Mouse (Mus musculus) embryonic facial prominence, embryonic 15.5 days (tissue): ENCODE measurements around the gene Pxn. TPM values are rescaled to one million over a fixed set of nuclear protein-coding genes. Genes with fewer than 3 reads are reported as not detected.
"Not testable (repeated sequence)": the region's sequence is repeated elsewhere in the genome, so short reads cannot be mapped to it uniquely, and the experiment has no call there.

Experiments
- ATAC-seq: fragments of 200-750 bp; cut with Nextera tagmentation; 2 replicates; pipeline ENCODE4 v1.8.0; 2017; ENCODE audit warnings: low read depth, moderate TSS enrichment; ENCODE audit not compliant: insufficient number of reproducible peaks, low FRiP score, low TSS enrichment
- H3K27ac ChIP-seq: fragments of 300-500 bp; sonication (generic); replicated peaks from 2 replicates; pipeline ENCODE4 v1.5.1; 2015; ENCODE audit warnings: mild to moderate bottlenecking, inconsistent platforms
- H3K27me3 ChIP-seq: fragments of 300-500 bp; sonication (generic); 2 replicates; pipeline ENCODE4 v1.6.1; 2015; ENCODE audit warnings: inconsistent platforms
- H3K36me3 ChIP-seq: fragments of 300-500 bp; sonication (generic); 2 replicates; pipeline ENCODE4 v1.6.1; 2015; ENCODE audit warnings: mild to moderate bottlenecking, inconsistent platforms
- H3K4me1 ChIP-seq: fragments of 300-500 bp; sonication (generic); 2 replicates; pipeline ENCODE4 v1.6.1; 2015; ENCODE audit warnings: inconsistent platforms
- H3K4me2 ChIP-seq: fragments of 300-500 bp; sonication (generic); replicated peaks from 2 replicates; pipeline ENCODE4 v1.6.1; 2015; ENCODE audit warnings: mild to moderate bottlenecking, inconsistent platforms
- H3K4me3 ChIP-seq: fragments of 300-500 bp; sonication (generic); replicated peaks from 2 replicates; pipeline ENCODE4 v1.5.1; 2015; ENCODE audit warnings: mild to moderate bottlenecking, inconsistent platforms
- H3K9ac ChIP-seq: fragments of 300-500 bp; sonication (generic); 2 replicates; pipeline ENCODE4 v1.6.1; 2015; ENCODE audit warnings: inconsistent platforms
- H3K9me3 ChIP-seq: fragments of 300-500 bp; sonication (generic); replicated peaks from 2 replicates; pipeline ENCODE4 v1.6.1; 2016; ENCODE audit warnings: inconsistent platforms
- WGBS: fragments of 180-500 bp; shearing (Covaris S2); methylation state at CpG from one replicate; pipeline ENCODE4 v1.1.7; 2015; 5-methylcytosine and 5-hydroxymethylcytosine counted together
- polyA plus RNA-seq: library from polyadenylated mRNA; unstranded; fragments of >200 nt; fragmentation: Nextera tagmentation; extraction: Ambion mirVana; gene quantifications from 2 replicates; pipeline ENCODE4 v1.2.1, GENCODE M21; 2015

The Pxn gene
- polyA plus RNA-seq, 1 experiment from 2014 or later = 52.8 TPM

GRCm38 (mm10) chr5:115498307-115499240 lies 7.9 kb upstream of the Pxn start:
- Histone ChIP-seq H3K9me3 (0 out of 2 replicates have a peak, but pooled peaks cover 2% of the 10 kb centered on the region), H3K9ac (no peak overlapping the region)
- 48% methylated on average over 9 of the region's 9 CpGs for WGBS

DNA sequence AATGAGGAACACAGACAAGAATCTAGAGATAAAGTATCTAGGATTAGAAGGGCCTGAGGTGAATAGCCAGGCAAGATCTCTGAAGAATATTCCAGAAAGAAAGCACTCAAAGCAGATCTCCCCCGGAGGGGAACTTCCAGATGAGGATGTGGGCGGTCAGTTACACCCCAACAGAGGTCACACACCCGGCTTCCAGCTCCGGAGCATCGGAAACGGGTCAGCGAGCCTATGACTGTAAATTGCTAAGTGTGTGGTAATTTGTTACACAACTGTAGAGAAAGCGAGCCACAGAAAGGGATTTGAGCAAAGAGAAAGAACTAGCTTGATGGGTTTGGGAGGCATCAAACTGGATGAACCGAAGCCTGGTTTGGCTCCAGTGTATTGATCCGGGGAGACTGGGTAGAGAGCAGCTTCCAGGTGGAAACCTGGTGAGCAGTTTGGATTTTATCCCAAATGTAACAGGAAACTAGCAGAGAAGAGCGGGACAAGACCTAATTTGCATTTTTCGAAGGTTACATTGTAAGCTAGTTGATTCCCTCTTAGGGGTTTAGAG lies 6.0 kb upstream of the Pxn start:
- ATAC-seq = no peak
- Histone ChIP-seq H3K9me3 (0 out of 2 replicates have a peak, but pooled peaks cover 2% of the 10 kb centered on the region), H3K4me1 (0 out of 2 replicates have a peak, but pooled peaks cover 3% of the 10 kb centered on the region), H3K36me3 (no peaks in the 10 kb centered on the region), H3K27ac (no peak overlapping the region), H3K4me2 (no peak overlapping the region), H3K4me3 (no peak overlapping the region), H3K27me3 (no peaks in the 10 kb centered on the region), H3K9ac (no peak overlapping the region)
- 68% methylated on average over 12 of the region's 12 CpGs for WGBS

More at GRCm38 (mm10) chr5:115498307-115499240, 7.9 kb upstream of the Pxn start:
- Histone ChIP-seq H3K4me2 (no peak overlapping the region), H3K4me3 (no peak overlapping the region), H3K36me3 (no peaks in the 10 kb centered on the region), H3K27me3 (no peaks in the 10 kb centered on the region), H3K4me1 (peaks cover 13% of the 10 kb centered on the region; the same call in 1 of the 2 replicates), H3K27ac (no peak overlapping the region)
- no peak for ATAC-seq

DNA sequence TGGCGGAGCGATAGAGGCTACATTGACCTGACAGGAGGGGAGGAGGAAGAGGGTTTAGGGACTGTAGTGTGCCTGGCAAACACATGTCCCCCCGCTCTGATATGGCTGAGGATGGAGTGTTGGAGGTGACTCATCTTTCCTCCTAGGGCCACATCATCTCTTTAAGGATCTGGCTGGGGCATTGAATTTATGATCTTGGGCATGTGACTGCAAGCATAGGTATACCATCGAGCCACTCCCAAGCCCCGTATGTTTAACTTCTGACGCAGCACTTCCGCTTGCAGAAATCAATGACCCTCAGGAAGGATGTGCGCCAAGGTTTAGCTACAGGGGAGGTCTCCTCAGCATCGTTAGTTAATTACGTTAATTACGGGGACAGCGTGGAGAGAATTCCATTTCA lies 3.4 kb upstream of the Pxn start:
- no peak overlapping the region for H3K27ac ChIP-seq

GRCm38 (mm10) chr5:115505617-115506016 lies 859 bp upstream of the Pxn start:
- not testable (repeated sequence) for H3K4me3 ChIP-seq, H3K36me3 ChIP-seq, H3K27ac ChIP-seq, H3K27me3 ChIP-seq, H3K9ac ChIP-seq, H3K9me3 ChIP-seq, H3K4me2 ChIP-seq, ATAC-seq
- WGBS = 71% methylated on average over 4 of the region's 4 CpGs
- H3K4me1 ChIP-seq = peaks cover 41% of the 10 kb centered on the region

More for the DNA sequence above, 3.4 kb upstream of the Pxn start:
- no peak overlapping the region for H3K9ac ChIP-seq
- 0 out of 2 replicates have a peak, but pooled peaks cover 2% of the 10 kb centered on the region for H3K9me3 ChIP-seq
- peaks cover 15% of the 10 kb centered on the region for H3K4me1 ChIP-seq
- 38% methylated on average over 12 of the region's 12 CpGs for WGBS
- ATAC-seq = no peak
- no peaks in the 10 kb centered on the region for H3K27me3 ChIP-seq
- no peak overlapping the region for H3K4me2 ChIP-seq
- H3K36me3 ChIP-seq = no peaks in the 10 kb centered on the region
- H3K4me3 ChIP-seq = no peak overlapping the region

DNA sequence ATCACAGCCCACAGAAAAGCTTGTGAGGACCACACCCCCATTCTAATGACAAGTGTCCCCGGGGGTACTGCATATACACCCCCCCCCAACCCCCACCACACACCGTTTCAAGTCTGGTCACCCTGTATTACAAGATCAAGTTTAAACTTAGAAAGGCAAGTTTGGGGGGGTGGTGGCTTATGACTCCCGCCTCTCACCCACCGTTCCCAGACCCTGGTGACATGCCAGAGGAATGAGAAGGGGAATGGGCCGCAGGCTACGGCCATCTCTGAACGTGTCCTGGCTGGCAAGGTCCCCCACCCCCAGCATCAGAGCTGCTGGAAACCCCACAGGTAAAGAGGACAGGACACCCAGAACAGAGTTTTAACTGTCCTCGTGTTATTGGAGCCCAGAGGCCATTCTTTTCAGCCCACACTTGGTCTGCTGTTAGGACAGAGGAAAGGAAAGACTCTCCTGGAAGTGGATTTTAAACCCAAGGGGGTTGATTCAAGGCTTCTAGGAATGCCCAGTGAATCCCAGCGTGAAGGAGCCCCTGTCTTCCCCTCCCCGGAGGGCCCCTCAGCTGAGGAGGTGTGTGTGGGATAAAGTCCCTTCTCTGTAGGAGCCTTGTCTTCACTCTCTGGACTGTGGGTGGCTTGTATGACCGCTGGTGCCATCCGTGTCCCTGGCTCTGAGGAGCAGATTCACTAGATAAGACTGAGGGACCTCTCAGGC lies 948 bp downstream of the Pxn start:
- Histone ChIP-seq H3K4me1 (peaks cover 51% of the 10 kb centered on the region), H3K27ac (peak overlapping the region; percentile 84), H3K36me3 (no peaks in the 10 kb centered on the region), H3K4me2 (peak overlapping the region; percentile 69), H3K9me3 (no peaks in the 10 kb centered on the region), H3K9ac (peak overlapping the region; percentile 90), H3K4me3 (peak overlapping the region; percentile 95), H3K27me3 (no peaks in the 10 kb centered on the region)
- 6% methylated on average over 12 of the region's 12 CpGs for WGBS
- ATAC-seq = no peak

GRCm38 (mm10) chr5:115507981-115508858 lies 1.7 kb downstream of the Pxn start:
- H3K9ac ChIP-seq = peak overlapping the region; percentile 90; the same call in 1 of the 2 replicates
- peak overlapping the region; percentile 69 for H3K4me2 ChIP-seq
- peaks cover under 1% of the 10 kb centered on the region; the same call in 1 of the 2 replicates for H3K36me3 ChIP-seq
- peaks cover 51% of the 10 kb centered on the region for H3K4me1 ChIP-seq
- no peaks in the 10 kb centered on the region for H3K27me3 ChIP-seq
- no peak for ATAC-seq
- no peaks in the 10 kb centered on the region for H3K9me3 ChIP-seq
- WGBS = 22% methylated on average over 18 of the region's 18 CpGs
- H3K27ac ChIP-seq = peak overlapping the region; percentile 84
- H3K4me3 ChIP-seq = peak overlapping the region; percentile 95

DNA sequence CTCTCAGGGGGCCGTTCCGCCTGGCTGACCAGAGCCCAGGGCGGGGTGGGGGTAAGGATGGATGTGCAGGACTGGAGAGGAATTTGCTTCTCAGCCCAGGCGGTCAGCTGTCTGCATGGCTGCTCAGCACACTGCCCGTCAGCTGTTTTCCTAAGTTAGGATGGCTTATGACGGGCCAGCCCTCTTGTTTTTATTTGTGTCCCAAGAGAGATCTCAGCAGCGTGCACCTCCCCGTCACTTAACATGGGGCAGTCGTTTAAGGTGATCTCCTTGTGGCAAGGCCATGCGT lies 2.3 kb downstream of the Pxn start:
- peak overlapping the region; percentile 84 for H3K27ac ChIP-seq
- peaks cover 3% of the 10 kb centered on the region; the same call in 1 of the 2 replicates for H3K36me3 ChIP-seq
- peak overlapping the region; percentile 95 for H3K4me3 ChIP-seq
- 19% methylated on average over 10 of the region's 10 CpGs for WGBS
- H3K27me3 ChIP-seq = no peaks in the 10 kb centered on the region
- ATAC-seq = peak; percentile 36
- no peak overlapping the region for H3K9ac ChIP-seq
- H3K4me2 ChIP-seq = peak overlapping the region; percentile 69
- no peaks in the 10 kb centered on the region for H3K9me3 ChIP-seq
- H3K4me1 ChIP-seq = peaks cover 57% of the 10 kb centered on the region

GRCm38 (mm10) chr5:115509321-115509761 lies 2.9 kb downstream of the Pxn start:
- peaks cover 62% of the 10 kb centered on the region for H3K4me1 ChIP-seq
- no peaks in the 10 kb centered on the region for H3K9me3 ChIP-seq
- ATAC-seq = peak; percentile 55
- H3K4me2 ChIP-seq = peak overlapping the region; percentile 69
- H3K27me3 ChIP-seq = no peaks in the 10 kb centered on the region
- H3K27ac ChIP-seq = peak overlapping the region; percentile 84
- H3K9ac ChIP-seq = 0 out of 2 replicates have a peak overlapping the region, but pooled peaks have one; percentile 18
- H3K4me3 ChIP-seq = peak overlapping the region; percentile 95
- WGBS = 11% methylated on average over 15 of the region's 15 CpGs
- peaks cover 3% of the 10 kb centered on the region; the same call in 1 of the 2 replicates for H3K36me3 ChIP-seq

GRCm38 (mm10) chr5:115509790-115510689 lies 3.6 kb downstream of the Pxn start:
- 56% methylated on average over 15 of the region's 15 CpGs for WGBS
- Histone ChIP-seq H3K4me1 (peaks cover 69% of the 10 kb centered on the region), H3K9me3 (no peaks in the 10 kb centered on the region), H3K27ac (peak overlapping the region; percentile 84), H3K27me3 (no peaks in the 10 kb centered on the region), H3K4me3 (peak overlapping the region; percentile 95), H3K9ac (no peak overlapping the region), H3K36me3 (peaks cover 3% of the 10 kb centered on the region; the same call in 1 of the 2 replicates), H3K4me2 (peak overlapping the region; percentile 69)
- ATAC-seq = no peak
